Mouse (Mus musculus): ENCODE results near the gene Ankrd31. TPM values are rescaled to one million over a fixed set of nuclear protein-coding genes. Genes with fewer than 3 reads are reported as not detected.
"Not testable (repeated sequence)": the region's sequence is repeated elsewhere in the genome, so short reads cannot be mapped to it uniquely, and the experiment has no call there.

The Ankrd31 gene
- polyA plus RNA-seq, 1 experiment from 2014 or later = not detected

DNA sequence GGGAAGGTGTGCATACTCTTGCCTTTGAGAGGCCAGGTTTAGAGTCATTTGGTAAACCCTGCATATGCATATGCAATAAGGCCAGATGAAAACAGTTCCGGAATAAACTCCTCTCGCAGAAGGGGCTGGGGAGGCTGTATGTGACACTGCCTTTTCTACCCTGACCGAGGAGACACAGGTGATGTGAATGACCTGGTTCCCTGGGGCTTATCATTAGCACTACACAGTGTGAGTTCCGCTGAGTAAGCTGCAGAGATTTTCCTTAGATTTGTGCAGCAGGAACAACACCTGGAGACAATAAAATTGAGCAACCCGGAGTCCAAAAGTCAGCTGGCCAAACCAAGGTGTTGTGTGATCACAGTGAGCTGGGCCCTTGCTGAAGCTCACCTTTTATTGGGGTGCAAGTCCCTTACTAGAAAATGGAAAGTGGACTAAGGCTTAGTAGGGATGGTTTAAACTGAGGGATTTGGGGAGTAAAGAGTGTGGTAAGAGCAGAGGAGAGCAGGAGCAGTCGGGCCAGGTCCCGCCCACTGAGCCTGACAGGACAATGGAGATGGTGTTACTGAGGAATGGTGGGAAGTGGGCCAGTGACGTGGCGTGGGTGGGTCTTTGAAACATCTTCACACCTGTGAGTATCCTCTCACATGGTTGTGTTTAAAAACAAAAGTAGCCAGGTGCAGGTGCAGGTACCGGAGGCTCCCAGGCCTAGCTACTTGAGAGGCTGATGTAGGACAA lies 178.1 kb downstream of the Ankrd31 start:
- no peak overlapping the region for H3K4me2 ChIP-seq (ENCODE audit: low read depth, low read length)
- no peak overlapping the region for H3K4me3 ChIP-seq (ENCODE audit: low read depth, low read length)
- H3K27ac ChIP-seq (ENCODE audit: low read depth, low read length) = no peak overlapping the region
- ATAC-seq (ENCODE audit: low read depth) = no peak
- H3K4me1 ChIP-seq (ENCODE audit: control insufficient read depth, insufficient read depth, low read length) = 0 out of 2 replicates have a peak, but pooled peaks cover 8% of the 10 kb centered on the region
- no peaks in the 10 kb centered on the region for H3K9me3 ChIP-seq (ENCODE audit: control insufficient read depth, low read length)
- no peaks in the 10 kb centered on the region for H3K36me3 ChIP-seq (ENCODE audit: control insufficient read depth, insufficient read depth, low read length)
- no peak overlapping the region for H3K9ac ChIP-seq (replicated peaks; ENCODE audit: low read depth, low read length)
- 43% methylated on average over 10 of the region's 10 CpGs for WGBS
- peaks cover 17% of the 10 kb centered on the region for H3K27me3 ChIP-seq (ENCODE audit: control insufficient read depth, insufficient read depth, low read length)

DNA sequence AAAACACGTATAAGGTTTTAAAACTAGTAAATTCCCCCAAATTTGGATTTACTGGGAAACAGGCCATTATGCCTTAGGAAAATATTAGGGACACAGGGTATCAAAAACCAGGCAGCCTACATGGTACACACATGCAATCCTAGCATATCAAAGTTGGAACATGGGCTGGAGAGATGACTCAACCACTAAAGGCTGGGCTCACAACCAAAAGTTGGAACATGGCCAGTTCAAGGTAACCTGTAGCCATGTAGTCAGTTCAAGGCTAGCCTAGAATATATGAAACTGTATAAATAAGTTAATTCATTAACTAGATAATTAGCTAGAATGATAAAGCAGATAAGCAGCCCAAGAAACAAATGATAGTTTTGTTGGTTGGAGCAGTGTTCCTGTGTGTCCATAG lies 179.7 kb downstream of the Ankrd31 start:
- no peaks in the 10 kb centered on the region for H3K9me3 ChIP-seq (ENCODE audit: control insufficient read depth, low read length)
- H3K27ac ChIP-seq (ENCODE audit: low read depth, low read length) = no peak overlapping the region
- no peak overlapping the region for H3K4me2 ChIP-seq (ENCODE audit: low read depth, low read length)
- ATAC-seq (ENCODE audit: low read depth) = no peak
- no peak overlapping the region for H3K4me3 ChIP-seq (ENCODE audit: low read depth, low read length)
- WGBS = 97% methylated on average over 1 of the region's 1 CpGs
- no peaks in the 10 kb centered on the region for H3K36me3 ChIP-seq (ENCODE audit: control insufficient read depth, insufficient read depth, low read length)
- peaks cover 17% of the 10 kb centered on the region for H3K27me3 ChIP-seq (ENCODE audit: control insufficient read depth, insufficient read depth, low read length)
- H3K9ac ChIP-seq (replicated peaks; ENCODE audit: low read depth, low read length) = no peak overlapping the region
- 0 out of 2 replicates have a peak, but pooled peaks cover 8% of the 10 kb centered on the region for H3K4me1 ChIP-seq (ENCODE audit: control insufficient read depth, insufficient read depth, low read length)

- WGBS = 9% methylated on average over 8 of the region's 8 CpGs
- no peak for ATAC-seq (ENCODE audit: low read depth)
- Histone ChIP-seq H3K4me2 (ENCODE audit: low read depth, low read length) (no peak overlapping the region), H3K4me3 (ENCODE audit: low read depth, low read length) (no peak overlapping the region), H3K9ac (replicated peaks; ENCODE audit: low read depth, low read length) (no peak overlapping the region), H3K27ac (ENCODE audit: low read depth, low read length) (no peak overlapping the region), H3K36me3 (ENCODE audit: control insufficient read depth, insufficient read depth, low read length) (no peaks in the 10 kb centered on the region), H3K4me1 (ENCODE audit: control insufficient read depth, insufficient read depth, low read length) (0 out of 2 replicates have a peak, but pooled peaks cover 8% of the 10 kb centered on the region), H3K27me3 (ENCODE audit: control insufficient read depth, insufficient read depth, low read length) (peaks cover 17% of the 10 kb centered on the region), H3K9me3 (ENCODE audit: control insufficient read depth, low read length) (no peaks in the 10 kb centered on the region)
Observed at GRCm38 (mm10) chr13:96928432-96929039, 180.5 kb downstream of the Ankrd31 start.

GRCm38 (mm10) chr13:96932745-96933144 lies 184.7 kb downstream of the Ankrd31 start:
- Histone ChIP-seq H3K4me2 (ENCODE audit: low read depth, low read length) (no peak overlapping the region), H3K4me1 (ENCODE audit: control insufficient read depth, insufficient read depth, low read length) (no peaks in the 10 kb centered on the region), H3K27me3 (ENCODE audit: control insufficient read depth, insufficient read depth, low read length) (no peaks in the 10 kb centered on the region), H3K27ac (ENCODE audit: low read depth, low read length) (no peak overlapping the region), H3K9me3 (ENCODE audit: control insufficient read depth, low read length) (no peaks in the 10 kb centered on the region), H3K9ac (replicated peaks; ENCODE audit: low read depth, low read length) (no peak overlapping the region), H3K36me3 (ENCODE audit: control insufficient read depth, insufficient read depth, low read length) (no peaks in the 10 kb centered on the region), H3K4me3 (ENCODE audit: low read depth, low read length) (no peak overlapping the region)
- 92% methylated on average over 5 of the region's 5 CpGs for WGBS
- ATAC-seq (ENCODE audit: low read depth) = no peak

- Histone ChIP-seq H3K9me3 (ENCODE audit: control insufficient read depth, low read length) (no peaks in the 10 kb centered on the region), H3K27me3 (ENCODE audit: control insufficient read depth, insufficient read depth, low read length) (no peaks in the 10 kb centered on the region), H3K4me1 (ENCODE audit: control insufficient read depth, insufficient read depth, low read length) (no peaks in the 10 kb centered on the region), H3K36me3 (ENCODE audit: control insufficient read depth, insufficient read depth, low read length) (no peaks in the 10 kb centered on the region), H3K9ac (replicated peaks; ENCODE audit: low read depth, low read length) (no peak overlapping the region), H3K27ac (ENCODE audit: low read depth, low read length) (no peak overlapping the region), H3K4me3 (ENCODE audit: low read depth, low read length) (no peak overlapping the region), H3K4me2 (ENCODE audit: low read depth, low read length) (no peak overlapping the region)
- no peak for ATAC-seq (ENCODE audit: low read depth)
- 60% methylated on average over 8 of the region's 8 CpGs for WGBS
Observed at GRCm38 (mm10) chr13:96933367-96933766, 185.3 kb downstream of the Ankrd31 start.

DNA sequence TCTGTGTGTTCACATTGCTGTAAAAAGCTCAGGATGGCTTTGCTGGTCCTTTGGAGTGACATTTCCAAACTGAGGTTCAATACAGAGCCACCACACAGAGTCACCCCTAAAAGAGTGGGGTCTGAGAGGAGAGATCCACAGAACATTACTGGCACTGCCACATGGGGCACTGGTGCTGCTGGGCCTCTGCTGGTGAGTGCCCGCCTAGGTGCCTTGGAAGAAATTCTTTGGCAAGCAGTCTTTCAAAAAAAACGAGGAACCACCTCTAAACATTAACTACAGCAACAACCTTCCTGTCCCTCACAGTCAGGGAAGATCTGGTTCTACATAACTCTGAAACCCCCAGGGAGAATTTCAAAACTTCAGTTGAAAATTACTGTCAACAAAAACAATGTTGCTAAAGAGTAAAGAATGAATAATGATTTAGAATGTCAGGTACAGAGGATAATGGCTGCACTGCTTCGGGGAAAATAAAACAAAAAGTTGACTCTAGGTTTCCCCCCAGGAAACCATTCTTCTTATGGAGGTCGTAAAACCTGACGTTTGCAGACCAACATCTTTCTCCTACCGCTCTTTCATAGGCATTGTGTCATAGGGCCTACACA lies 188.2 kb downstream of the Ankrd31 start:
- 21% methylated on average over 6 of the region's 6 CpGs for WGBS
- H3K4me2 ChIP-seq (ENCODE audit: low read depth, low read length) = no peak overlapping the region
- no peaks in the 10 kb centered on the region for H3K4me1 ChIP-seq (ENCODE audit: control insufficient read depth, insufficient read depth, low read length)
- no peaks in the 10 kb centered on the region for H3K9me3 ChIP-seq (ENCODE audit: control insufficient read depth, low read length)
- no peaks in the 10 kb centered on the region for H3K36me3 ChIP-seq (ENCODE audit: control insufficient read depth, insufficient read depth, low read length)
- H3K27me3 ChIP-seq (ENCODE audit: control insufficient read depth, insufficient read depth, low read length) = no peaks in the 10 kb centered on the region
- no peak for ATAC-seq (ENCODE audit: low read depth)
- H3K4me3 ChIP-seq (ENCODE audit: low read depth, low read length) = no peak overlapping the region
- no peak overlapping the region for H3K9ac ChIP-seq (replicated peaks; ENCODE audit: low read depth, low read length)
- no peak overlapping the region for H3K27ac ChIP-seq (ENCODE audit: low read depth, low read length)

DNA sequence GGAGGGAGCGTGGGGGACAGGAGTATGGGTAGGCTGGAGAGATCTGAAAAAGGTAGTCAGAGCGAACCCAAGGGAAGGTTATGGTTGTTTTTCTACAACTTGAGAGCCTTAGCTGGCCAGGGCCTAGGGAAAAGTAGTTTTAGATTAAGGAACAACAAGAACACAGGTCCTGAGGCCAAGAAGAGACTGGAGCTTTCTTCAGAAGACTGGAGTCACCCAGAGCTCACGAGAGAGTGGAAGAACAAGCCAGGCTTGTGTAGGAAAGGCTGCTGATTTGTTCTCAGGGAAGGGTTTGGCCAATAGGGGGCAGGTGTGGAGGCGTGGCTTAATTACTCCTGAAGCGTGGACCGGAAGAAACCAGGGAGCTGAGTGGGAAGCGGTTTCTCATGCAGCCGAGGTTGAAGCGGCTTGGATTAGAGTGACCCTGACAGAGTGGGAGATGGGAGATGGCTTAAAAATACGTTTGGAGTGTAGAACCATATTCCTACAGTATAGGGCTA lies 189.0 kb downstream of the Ankrd31 start:
- no peaks in the 10 kb centered on the region for H3K36me3 ChIP-seq (ENCODE audit: control insufficient read depth, insufficient read depth, low read length)
- H3K4me3 ChIP-seq (ENCODE audit: low read depth, low read length) = no peak overlapping the region
- 70% methylated on average over 10 of the region's 10 CpGs for WGBS
- no peak overlapping the region for H3K4me2 ChIP-seq (ENCODE audit: low read depth, low read length)
- no peak overlapping the region for H3K9ac ChIP-seq (replicated peaks; ENCODE audit: low read depth, low read length)
- no peaks in the 10 kb centered on the region for H3K27me3 ChIP-seq (ENCODE audit: control insufficient read depth, insufficient read depth, low read length)
- H3K9me3 ChIP-seq (ENCODE audit: control insufficient read depth, low read length) = no peaks in the 10 kb centered on the region
- no peaks in the 10 kb centered on the region for H3K4me1 ChIP-seq (ENCODE audit: control insufficient read depth, insufficient read depth, low read length)
- no peak overlapping the region for H3K27ac ChIP-seq (ENCODE audit: low read depth, low read length)
- no peak for ATAC-seq (ENCODE audit: low read depth)

GRCm38 (mm10) chr13:96939680-96940079 lies 191.6 kb downstream of the Ankrd31 start:
- 86% methylated on average over 10 of the region's 10 CpGs for WGBS
- Histone ChIP-seq H3K4me3 (ENCODE audit: low read depth, low read length) (no peak overlapping the region), H3K36me3 (ENCODE audit: control insufficient read depth, insufficient read depth, low read length) (no peaks in the 10 kb centered on the region), H3K4me2 (ENCODE audit: low read depth, low read length) (no peak overlapping the region), H3K9ac (replicated peaks; ENCODE audit: low read depth, low read length) (no peak overlapping the region), H3K4me1 (ENCODE audit: control insufficient read depth, insufficient read depth, low read length) (peaks cover 4% of the 10 kb centered on the region; the same call in 1 of the 2 replicates), H3K27me3 (ENCODE audit: control insufficient read depth, insufficient read depth, low read length) (no peaks in the 10 kb centered on the region), H3K9me3 (ENCODE audit: control insufficient read depth, low read length) (no peaks in the 10 kb centered on the region), H3K27ac (ENCODE audit: low read depth, low read length) (no peak overlapping the region)
- no peak for ATAC-seq (ENCODE audit: low read depth)

- H3K27ac ChIP-seq (ENCODE audit: low read depth, low read length); H3K4me2 ChIP-seq (ENCODE audit: low read depth, low read length); H3K9ac ChIP-seq (replicated peaks; ENCODE audit: low read depth, low read length); H3K4me3 ChIP-seq (ENCODE audit: low read depth, low read length); H3K4me1 ChIP-seq (ENCODE audit: control insufficient read depth, insufficient read depth, low read length); H3K9me3 ChIP-seq (ENCODE audit: control insufficient read depth, low read length); H3K27me3 ChIP-seq (ENCODE audit: control insufficient read depth, insufficient read depth, low read length); ATAC-seq (ENCODE audit: low read depth); H3K36me3 ChIP-seq (ENCODE audit: control insufficient read depth, insufficient read depth, low read length): not testable (repeated sequence)
- 92% methylated on average over 11 of the region's 11 CpGs for WGBS
Observed at GRCm38 (mm10) chr13:96941481-96941880, 193.4 kb downstream of the Ankrd31 start.
